Mouse (Mus musculus): ENCODE measurements around the gene Zfp423.

Zfp423 gene

GRCm38 (mm10) chr8:87835411-87835821 is 124.0 kb downstream of the Zfp423 start:
- DNase-seq (ENCODE audit: low spot score): no peak

- no peak for DNase-seq (ENCODE audit: low spot score)
These were observed 124.7 kb downstream of the Zfp423 start for GRCm38 (mm10) chr8:87834656-87835055.

- DNase-seq (ENCODE audit: low spot score): no peak
These were observed 125.4 kb downstream of the Zfp423 start for GRCm38 (mm10) chr8:87833841-87834620.

- DNase-seq (ENCODE audit: low spot score): no peak
These were observed 126.1 kb downstream of the Zfp423 start for GRCm38 (mm10) chr8:87833339-87833738.

- no peak for DNase-seq (ENCODE audit: low spot score)
These were observed 126.7 kb downstream of the Zfp423 start for GRCm38 (mm10) chr8:87832381-87833325.

GRCm38 (mm10) chr8:87831567-87831966 is 127.8 kb downstream of the Zfp423 start:
- no peak for DNase-seq (ENCODE audit: low spot score)

GRCm38 (mm10) chr8:87831116-87831515 is 128.3 kb downstream of the Zfp423 start:
- no peak for DNase-seq (ENCODE audit: low spot score)

GRCm38 (mm10) chr8:87830200-87830599 is 129.2 kb downstream of the Zfp423 start:
- no peak for DNase-seq (ENCODE audit: low spot score)

GRCm38 (mm10) chr8:87826013-87826660 is 133.3 kb downstream of the Zfp423 start:
- DNase-seq (ENCODE audit: low spot score): no peak

GRCm38 (mm10) chr8:87823172-87823571 is 136.2 kb downstream of the Zfp423 start:
- no peak for DNase-seq (ENCODE audit: low spot score)

- DNase-seq (ENCODE audit: low spot score): no peak
These were observed 136.7 kb downstream of the Zfp423 start for GRCm38 (mm10) chr8:87822690-87823089.

- no peak for DNase-seq (ENCODE audit: low spot score)
These were observed 137.2 kb downstream of the Zfp423 start for GRCm38 (mm10) chr8:87822175-87822574.

- no peak for DNase-seq (ENCODE audit: low spot score)
These were observed 137.7 kb downstream of the Zfp423 start for GRCm38 (mm10) chr8:87821655-87822054.

GRCm38 (mm10) chr8:87819263-87819662 is 140.1 kb downstream of the Zfp423 start:
- DNase-seq (ENCODE audit: low spot score): no peak

- DNase-seq (ENCODE audit: low spot score): no peak
These were observed 140.9 kb downstream of the Zfp423 start for GRCm38 (mm10) chr8:87818506-87818905.

GRCm38 (mm10) chr8:87816141-87816540 is 143.3 kb downstream of the Zfp423 start:
- DNase-seq (ENCODE audit: low spot score): no peak

GRCm38 (mm10) chr8:87812661-87813060 is 146.7 kb downstream of the Zfp423 start:
- no peak for DNase-seq (ENCODE audit: low spot score)

- no peak for DNase-seq (ENCODE audit: low spot score)
These were observed 147.3 kb downstream of the Zfp423 start for GRCm38 (mm10) chr8:87812069-87812449.

- no peak for DNase-seq (ENCODE audit: low spot score)
These were observed 147.9 kb downstream of the Zfp423 start for GRCm38 (mm10) chr8:87811399-87812068.

GRCm38 (mm10) chr8:87810771-87811170 is 148.6 kb downstream of the Zfp423 start:
- DNase-seq (ENCODE audit: low spot score): no peak

- no peak for DNase-seq (ENCODE audit: low spot score)
These were observed 155.0 kb downstream of the Zfp423 start for GRCm38 (mm10) chr8:87804327-87804900.

Measured in urinary bladder, postnatal 10 days (tissue).